Mouse (Mus musculus): ENCODE measurements around the gene Olfr312.
A peak's percentile ranks its signal among the peaks of the same experiment; 100 is the strongest.
"Not testable (repeated sequence)": the region's sequence is repeated elsewhere in the genome, so short reads cannot be mapped to it uniquely, and the experiment has no call there.

The Olfr312 gene

DNA sequence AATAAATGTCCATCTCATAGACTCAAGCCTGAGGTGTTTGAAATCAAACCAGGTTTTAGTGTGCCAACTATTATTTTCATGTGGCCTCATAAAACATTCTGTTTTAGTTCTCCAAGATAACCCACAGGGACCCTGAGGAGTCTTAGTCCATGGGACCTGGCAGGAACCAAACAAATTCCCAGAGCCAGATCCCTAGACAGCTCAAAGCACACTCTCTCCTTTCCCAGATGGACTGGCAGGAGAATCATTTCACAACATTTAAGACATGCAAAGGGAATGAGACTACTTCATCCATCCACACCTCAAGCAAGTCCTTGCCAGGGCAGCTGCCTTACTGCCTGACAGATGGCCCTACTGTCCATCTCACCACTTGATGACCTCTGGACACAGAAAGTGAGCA, at the start of gene Olfr312:
TSS of gene Olfr312 (plus strand) at position 301 of the 400 bp plus-strand sequence.
- not testable (repeated sequence) for DNase-seq (ENCODE audit: low spot score)

DNA sequence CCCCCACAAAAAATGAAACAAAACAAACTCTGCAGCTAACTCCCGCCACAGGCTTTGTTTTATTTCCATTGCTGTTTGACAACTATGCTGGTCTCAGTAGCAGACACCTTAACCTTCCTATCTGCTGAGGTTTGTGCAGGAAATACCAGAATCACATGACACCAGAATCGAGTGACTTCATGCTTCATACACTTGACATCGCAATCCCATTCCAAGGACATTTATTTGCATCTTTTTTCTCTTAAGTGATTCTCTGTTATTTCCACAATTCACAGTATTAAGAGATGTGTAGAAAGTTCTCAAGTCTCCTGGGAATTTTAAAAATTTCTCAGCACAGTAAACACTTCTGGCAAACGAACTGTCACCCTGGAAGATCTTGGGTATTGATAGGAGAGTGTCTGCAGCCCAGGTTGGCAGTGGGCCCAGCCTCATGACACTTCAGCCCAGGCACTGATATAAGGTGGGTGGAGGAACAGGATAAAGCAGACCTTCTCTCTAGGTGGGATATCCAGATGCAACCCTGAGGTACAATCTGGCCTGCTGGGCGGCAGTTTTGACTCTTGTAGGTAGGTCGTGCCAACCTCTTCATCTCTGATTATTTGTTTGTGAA, 46.5 kb upstream of the Olfr312 start, which contains the start of gene Olfr314:
TSS of gene Olfr314 (plus strand) at position 473 of the 610 bp plus-strand sequence.
- no peak for DNase-seq (ENCODE audit: low spot score)

DNA sequence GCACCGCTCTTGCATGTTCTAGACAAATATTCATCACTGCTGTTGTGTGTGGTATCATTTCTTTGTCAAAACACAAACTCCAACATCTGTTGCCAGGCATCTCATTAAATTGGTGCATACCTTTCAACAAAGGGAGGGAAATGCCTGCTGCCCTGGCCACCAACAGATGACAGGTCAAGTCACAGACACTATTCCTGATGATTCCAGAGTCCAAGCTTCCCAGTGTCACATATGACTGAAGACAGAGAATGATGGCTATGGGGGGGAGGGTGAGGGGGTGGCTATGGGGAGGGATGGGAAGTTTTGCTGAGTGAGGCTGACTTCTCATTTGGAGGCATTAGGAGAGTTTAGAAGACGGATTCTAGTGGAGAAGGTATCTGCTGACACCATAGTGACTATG, 44.9 kb upstream of the Olfr312 start:
- no peak for DNase-seq (ENCODE audit: low spot score)

DNA sequence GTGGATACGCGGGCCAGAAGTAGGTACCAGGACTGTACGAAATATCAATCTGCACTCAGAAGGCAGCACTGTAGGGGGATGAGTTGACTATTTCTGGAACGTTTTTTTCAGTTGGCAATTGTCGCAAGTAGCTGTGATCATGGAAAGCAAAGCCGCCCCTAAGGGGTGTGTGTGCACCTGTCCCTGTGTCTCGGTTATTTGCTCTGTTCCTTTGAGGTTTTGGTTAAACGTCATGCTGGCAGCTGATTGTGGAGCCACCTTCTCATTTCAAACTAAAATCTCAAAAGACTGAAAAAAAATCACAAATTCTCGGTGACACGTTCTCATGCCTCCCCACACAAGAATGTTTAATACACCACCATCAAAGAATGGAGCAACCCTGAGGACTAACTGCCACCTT, 41.4 kb upstream of the Olfr312 start:
- no peak for DNase-seq (ENCODE audit: low spot score)

DNA sequence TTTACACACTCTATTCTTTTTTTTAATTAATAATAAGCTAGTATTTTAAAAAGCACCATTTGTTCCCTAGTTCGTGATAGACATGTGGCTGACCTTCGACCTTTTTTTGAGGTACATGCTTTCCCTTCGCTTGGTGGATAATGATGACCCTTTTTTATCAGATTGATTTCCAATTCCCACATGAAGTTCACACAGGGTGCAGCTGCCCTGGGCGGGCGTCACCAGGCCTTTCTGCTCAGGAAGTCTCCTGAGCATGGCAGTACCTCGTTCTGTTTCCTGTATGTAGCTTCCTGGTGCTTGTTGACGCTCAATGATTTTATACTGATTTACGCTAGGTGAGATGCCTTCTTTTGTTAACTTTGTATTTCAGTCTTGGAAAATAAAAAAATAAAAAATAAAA, 40.7 kb upstream of the Olfr312 start:
- DNase-seq (ENCODE audit: low spot score): no peak

DNA sequence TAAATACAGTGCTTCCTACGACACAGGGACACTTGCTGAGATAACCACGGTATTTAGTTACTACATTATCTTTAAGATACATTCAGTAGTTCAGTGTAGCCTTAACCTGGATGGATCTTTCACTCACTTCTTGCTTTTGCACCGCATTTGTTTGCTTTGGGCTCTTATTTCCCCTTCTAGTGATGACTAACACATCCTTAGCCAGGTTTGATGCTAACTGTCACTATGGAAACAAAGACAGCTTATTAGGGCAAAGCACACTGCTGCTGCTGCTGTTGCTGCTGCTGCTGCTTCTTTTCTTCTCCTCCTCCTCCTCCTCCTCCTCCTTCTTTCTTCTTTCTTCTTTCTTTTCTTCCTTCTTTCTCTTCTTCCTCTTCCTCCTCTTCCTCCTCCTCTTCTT, 39.5 kb upstream of the Olfr312 start:
- DNase-seq (ENCODE audit: low spot score): no peak

DNA sequence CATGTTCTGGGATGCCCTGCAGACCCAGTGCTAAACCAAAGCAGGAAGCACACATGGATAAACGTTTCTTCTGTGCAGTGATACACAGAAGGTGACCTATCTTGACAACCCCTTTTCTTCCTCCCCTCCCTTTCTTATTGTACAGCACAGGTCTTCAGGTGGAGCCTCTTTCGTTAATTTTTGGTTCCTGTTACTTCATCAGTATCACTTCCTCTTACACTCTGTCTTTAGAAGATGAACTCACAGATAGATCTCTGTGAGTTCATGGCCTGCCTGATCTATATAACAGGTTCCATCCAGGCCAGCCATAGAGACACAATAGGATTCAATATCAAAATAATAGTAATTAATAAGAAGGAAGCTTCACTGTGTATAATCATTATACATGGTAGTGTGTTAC, 39.0 kb upstream of the Olfr312 start:
- DNase-seq (ENCODE audit: low spot score): no peak

DNA sequence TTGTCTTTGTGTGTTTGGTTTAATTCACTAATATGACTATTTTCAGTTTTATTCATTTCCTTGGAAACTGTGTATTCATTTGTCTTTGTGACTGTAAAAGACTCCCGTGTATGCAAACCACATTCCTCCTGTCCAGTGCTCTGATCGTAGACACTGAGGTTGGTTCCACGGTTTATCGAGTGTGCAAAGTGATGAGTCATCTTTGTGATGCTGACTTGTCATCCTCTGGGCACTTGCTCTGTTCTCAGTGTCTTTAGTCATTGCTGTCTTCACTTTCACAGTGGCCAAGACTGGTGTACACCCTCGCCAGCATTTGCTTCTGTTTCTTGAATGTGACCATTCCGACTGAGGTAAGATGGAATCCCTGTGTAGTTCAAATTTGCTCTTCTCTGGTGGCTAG, 38.4 kb upstream of the Olfr312 start:
- DNase-seq (ENCODE audit: low spot score): no peak

DNA sequence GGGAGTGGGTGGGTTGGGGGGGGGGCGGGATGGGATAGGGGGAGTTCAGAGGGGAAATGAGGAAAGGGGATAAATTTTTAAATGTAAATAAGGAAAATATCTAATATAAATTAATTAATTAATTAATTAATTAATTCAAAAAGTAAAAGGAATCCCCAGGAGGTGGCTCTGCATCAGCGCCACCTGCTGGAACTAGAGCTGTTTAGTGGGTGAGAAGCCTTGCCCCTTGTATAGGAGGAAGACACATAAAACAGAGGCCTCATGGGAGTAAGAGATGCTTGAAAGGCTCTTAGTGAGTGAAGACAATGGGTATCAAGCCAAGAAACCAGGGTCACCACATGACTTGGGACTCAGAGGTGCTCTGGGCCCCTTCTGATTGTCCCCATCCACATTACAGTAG, 33.2 kb upstream of the Olfr312 start:
- DNase-seq (ENCODE audit: low spot score): no peak

DNA sequence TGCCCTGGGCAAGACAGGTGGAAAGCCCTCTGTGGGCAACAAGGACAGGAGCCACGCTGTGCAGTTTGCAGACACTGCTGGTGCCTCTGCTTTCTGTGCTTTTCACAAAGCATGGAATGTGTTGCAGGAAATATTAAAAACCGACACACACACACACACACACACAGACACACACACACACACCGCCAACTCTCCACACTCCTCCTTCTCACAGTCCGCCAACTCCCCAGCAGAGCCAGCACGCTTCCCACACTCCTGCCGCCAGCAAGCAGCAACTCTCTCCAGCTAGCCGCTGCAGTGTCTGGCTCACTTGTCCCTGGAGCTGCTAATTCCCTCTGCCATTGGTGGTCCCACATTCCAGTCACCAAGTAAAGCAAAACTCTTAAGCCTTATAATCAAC, 32.2 kb upstream of the Olfr312 start:
- no peak for DNase-seq (ENCODE audit: low spot score)

DNA sequence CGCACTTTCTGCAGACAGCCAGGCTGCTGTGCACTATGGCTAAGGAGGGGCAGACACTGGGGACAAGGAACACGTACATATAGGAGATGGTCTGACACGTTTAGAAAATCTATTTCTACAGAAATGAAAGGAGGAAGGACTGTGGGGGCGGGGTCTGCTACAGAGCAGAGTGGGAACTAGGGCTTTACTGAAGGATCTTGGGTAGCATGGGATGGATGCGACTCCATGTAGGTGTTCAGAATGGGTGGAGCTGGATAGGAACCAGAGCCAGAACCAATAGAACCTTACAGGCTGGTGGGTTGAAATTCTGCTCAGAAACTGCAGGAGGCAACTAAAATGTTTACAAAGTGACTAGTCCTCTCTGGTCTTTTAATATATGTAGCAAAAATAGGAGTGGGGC, 29.3 kb upstream of the Olfr312 start:
- no peak for DNase-seq (ENCODE audit: low spot score)

DNA sequence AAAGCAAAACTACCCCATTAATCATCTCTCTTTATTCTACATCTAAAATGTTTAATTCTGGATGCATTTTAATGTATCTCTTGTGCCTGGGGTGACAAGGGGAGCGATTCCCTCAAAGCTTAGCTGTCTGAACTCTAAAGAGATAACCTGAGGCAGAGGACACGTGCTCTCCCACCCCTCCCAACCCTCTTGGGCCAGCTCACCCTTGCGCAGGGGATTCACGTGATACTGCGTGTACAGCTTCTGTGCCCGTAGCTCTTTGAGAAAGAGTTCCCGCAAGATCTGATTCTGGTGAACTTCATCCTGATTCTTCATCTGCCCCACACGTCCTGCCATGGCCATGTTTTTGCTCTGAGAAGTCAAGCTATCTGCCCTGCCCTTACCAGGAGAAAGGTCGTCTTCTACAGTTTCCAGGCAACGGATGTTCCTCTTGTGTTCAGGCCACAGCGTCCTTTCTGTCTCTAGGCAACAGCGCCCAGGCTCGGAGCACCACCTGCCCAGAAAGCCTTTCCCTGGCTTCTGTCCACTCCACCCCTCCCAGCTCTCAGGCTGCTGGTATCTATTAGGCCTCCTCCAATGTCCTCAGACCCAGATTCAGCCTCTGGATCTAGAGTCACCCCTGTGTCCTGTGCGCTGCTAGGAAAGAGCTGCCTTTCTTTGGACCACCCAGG, 27.3 kb upstream of the Olfr312 start, which contains the start of gene Fam183b:
TSS of gene Fam183b (minus strand) at position 403 of the 671 bp plus-strand sequence.
- DNase-seq (ENCODE audit: low spot score): no peak

DNA sequence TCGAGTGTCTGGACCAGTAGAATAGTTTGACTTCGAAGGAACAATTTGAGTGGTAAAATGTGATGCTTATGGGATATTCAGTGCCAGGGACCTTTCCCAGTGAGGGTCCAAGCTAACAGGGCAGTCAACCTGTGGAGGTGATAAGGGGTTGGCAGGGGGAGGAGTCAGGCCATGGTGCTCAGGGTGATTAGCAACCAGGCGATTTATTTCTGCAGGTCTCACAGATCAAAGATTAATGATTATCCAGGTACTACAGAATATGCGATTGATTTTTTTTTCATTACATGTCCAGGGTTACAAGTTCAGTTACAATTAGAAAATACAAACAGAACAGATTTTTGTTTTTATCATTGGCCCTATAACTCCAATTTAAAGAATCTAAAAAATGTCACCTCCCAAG, 25.2 kb upstream of the Olfr312 start:
- no peak for DNase-seq (ENCODE audit: low spot score)

DNA sequence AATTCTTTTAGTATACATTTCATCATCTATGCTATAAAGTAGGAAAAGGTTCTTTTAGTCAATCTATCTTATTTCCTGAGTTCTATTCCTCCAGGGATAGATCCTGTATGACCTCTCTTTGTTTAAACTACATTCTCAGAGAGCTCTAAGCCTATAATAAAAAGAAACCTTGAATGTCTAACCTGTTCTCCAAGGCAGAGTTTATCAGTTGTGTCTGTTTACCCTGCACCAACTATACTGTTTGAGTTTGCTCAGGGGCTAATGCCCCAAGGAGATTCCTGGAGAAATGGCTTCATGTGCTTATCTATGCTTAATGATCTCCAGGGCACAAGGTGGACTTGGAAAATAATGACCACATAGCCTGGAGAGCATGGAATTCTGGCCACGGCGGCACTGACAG, 24.6 kb upstream of the Olfr312 start:
- DNase-seq (ENCODE audit: low spot score): no peak

DNA sequence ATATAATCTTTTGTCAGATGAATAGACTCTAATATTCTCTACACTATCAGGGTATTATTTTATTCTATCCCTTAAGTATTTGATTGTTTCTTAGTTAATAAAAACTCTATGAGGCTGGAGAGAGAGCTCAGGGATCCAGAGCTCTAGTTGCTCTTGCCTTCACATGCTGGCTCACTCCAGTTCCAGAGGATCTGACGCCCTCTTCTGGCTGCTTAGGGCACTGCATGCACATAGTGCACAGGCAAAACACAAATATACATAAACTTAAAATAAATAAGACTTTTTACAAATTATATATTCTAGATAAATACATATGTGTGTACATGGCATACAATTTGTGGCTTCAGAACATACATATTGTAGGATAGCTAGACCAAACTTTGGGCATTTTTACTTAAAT, 17.0 kb upstream of the Olfr312 start:
- DNase-seq (ENCODE audit: low spot score): peak; percentile 9

DNA sequence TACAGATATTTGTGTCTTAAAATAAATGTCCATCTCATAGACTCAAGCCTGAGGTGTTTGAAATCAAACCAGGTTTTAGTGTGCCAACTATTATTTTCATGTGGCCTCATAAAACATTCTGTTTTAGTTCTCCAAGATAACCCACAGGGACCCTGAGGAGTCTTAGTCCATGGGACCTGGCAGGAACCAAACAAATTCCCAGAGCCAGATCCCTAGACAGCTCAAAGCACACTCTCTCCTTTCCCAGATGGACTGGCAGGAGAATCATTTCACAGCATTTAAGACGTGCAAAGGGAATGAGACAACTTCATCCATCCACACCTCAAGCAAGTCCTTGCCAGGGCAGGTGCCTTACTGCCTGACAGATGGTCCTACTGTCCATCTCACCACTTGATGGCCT, 14.3 kb upstream of the Olfr312 start, which contains the start of gene Olfr313:
TSS of gene Olfr313 (plus strand) at position 301 of the 400 bp plus-strand sequence.
- DNase-seq (ENCODE audit: low spot score): not testable (repeated sequence)

DNA sequence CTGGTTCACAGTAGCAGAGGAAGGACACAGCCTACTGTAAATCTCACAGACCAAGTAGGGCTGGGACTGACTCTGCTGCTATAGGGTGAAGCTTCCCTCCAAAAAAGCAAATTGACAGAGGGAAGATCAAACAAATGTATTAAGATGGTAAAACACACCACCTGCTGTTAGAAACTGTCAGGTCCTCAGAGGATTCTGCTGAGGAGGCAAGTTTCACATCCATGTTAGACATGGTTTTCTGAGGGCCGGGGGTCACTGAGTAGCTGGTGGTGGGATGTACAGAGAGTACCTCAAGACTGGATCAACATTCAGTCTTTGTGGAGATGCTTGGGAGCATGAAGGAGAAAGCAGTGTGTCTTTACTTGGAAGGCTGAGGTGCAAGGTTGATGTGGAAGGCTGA, 13.4 kb upstream of the Olfr312 start:
- no peak for DNase-seq (ENCODE audit: low spot score)

DNA sequence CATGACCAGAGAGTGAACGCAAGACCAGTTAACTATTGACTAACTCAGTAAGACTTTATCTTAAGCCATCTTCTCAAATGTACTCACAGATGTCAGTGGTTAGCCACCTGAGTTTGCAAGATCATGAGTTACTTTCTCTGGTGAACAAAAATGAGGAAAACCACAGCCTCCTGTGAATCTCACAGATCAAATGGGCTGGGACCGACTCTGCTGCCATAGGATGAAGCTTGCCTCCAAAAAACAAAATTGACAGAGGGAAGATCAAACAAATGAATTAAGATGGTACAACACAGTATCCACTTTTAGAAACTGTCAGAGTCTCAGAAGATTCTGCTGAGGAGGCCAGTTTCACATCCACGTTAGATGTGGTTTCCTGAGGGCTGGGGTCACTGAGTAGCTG, 727 bp downstream of the Olfr312 start:
- no peak for DNase-seq (ENCODE audit: low spot score)

DNA sequence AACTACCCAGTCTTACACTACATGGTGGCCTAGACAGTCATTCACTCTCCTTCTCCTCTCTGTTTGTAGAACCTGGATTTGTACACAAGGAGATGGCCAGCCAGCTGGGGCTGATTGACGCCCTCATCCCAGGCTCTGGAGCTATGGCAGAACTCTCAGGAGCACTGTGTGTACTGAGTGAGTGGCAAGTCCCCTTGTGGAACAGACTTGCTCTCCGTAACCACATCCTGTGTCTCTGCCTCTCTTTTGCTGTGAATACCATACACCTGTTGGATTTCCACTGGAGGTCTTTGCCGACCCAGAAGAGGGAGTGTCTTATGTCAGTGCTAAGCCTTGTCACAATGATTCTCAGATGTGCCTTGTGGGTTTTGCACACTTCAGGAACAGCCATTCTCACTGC, 3.5 kb downstream of the Olfr312 start:
- not testable (repeated sequence) for DNase-seq (ENCODE audit: low spot score)

DNA sequence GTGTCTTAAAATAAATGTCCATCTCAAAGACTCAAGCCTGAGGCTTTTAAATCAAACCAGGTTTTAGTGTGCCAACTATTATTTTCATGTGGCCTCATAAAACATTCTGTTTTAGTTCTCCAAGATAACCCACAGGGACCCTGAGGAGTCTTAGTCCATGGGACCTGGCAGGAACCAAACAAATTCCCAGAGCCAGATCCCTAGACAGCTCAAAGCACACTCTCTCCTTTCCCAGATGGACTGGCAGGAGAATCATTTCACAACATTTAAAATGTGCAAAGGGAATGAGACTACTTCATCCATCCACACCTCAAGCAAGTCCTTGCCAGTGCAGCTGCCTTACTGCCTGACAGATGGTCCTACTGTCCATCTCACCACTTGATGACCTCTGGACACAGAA, 9.9 kb downstream of the Olfr312 start, which contains the start of gene Olfr311:
TSS of gene Olfr311 (plus strand) at position 301 of the 400 bp plus-strand sequence.
- not testable (repeated sequence) for DNase-seq (ENCODE audit: low spot score)

DNA sequence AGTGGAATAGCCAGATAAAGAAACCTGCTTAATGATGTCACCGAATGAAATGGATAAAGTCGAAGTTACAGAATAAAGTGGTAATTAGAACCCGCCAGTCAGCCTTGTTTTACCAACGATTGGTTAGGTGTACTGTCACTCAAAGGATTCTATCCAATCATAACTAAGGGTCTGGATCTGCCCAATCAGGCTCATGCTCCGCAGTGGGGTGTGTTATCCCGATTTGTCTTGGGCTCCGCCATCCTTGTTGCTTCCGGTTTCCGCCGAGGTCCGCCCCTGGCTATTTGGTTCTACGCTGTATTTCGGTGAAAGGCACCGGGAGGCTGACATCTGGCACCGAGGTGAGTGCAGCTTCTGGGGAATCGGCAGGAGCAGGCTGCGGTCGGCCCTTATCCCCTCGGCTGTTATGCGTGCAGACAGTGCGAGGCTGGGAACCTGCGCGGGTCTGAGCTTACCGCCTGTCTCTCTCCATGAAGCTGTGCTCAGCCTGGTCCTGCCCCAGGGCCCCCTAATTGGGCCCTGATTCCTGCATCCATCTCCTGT, 18.0 kb downstream of the Olfr312 start, which contains the start of gene Gm12258:
TSS of gene Gm12258 (plus strand) at position 240 of the 543 bp plus-strand sequence.
- DNase-seq (ENCODE audit: low spot score): peak; percentile 84

DNA sequence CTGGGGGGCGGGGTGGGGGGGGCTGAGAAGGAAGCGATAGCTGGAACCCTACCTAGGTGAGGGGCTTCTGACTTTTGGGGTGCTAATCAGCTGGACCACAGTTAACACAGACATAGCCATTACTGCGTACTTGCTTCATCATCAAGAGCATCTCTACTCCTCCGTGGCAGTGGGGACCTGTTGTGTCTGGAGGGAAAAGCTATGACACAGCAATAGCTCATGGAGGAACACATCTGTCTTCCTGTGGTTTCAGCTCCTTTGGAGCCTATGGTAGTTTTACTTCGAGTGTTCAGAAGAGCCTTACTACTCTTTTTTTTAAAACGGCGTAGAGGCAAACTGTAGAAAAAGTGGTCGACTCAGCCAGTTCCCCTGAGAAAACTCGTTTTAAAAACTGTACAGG, 18.6 kb downstream of the Olfr312 start:
- DNase-seq (ENCODE audit: low spot score): no peak

DNA sequence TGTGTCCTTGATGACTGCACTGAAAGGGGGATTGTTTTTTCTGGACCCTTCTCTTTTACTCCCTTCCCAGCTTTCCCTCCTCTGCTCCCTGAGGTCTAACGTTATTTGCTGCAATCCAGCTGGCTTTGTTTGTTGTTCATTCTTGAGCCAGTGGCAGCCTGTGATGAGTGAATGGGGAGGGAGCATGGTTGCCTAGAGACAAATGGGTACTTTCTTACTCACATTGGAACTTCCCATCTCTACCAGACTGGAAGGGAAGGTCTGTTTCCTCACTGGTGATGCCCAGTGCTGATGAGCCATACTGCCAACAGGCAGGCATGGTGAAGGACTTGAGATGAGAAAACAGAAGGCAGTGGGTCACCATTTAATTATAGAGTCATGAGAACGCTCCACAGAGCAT, 20.7 kb downstream of the Olfr312 start:
- no peak for DNase-seq (ENCODE audit: low spot score)

All from spleen, adult 12 weeks (tissue).